Mouse (Mus musculus): ENCODE measurements around the gene Mgll.

The Mgll gene

DNA sequence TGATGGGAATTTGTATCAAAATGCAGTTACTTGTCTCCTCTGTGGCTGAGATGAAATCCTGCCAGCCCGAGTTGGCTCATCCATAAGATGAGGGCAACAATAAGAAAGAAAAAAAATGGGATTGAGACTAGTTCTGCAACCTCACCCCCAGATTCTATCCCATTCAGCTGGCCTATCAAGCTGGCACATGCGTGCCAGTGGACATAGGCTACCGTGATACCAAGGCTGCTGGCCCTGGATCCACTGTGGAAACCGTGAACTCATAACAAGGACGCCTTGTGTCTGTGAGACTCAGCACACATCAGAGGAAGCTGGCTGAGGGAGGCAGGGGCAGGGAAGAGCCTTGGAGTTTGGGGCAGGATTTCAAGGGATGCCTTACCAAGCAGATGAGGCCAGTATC lies 46.8 kb downstream of the Mgll start:
- no peak for DNase-seq (ENCODE audit: low spot score)

DNA sequence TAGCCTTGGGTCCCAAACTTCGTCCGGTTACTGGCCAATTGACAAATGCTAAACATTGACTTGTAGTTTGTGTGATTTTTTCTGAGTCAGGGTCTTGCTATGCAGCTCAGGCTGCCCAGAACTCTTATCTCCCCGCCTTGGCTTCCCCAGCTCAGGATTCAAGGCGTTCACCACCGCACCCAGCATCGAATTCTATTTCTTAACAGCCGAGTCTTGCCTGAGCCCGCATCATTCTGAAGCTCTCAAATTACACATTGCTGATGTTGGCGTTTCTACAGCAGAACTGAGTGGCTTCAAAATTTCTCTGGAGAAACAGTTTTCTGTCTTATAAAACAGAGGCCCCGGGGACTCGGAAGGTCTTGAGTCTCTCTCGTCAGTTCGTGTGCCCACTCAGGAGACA lies 47.8 kb downstream of the Mgll start:
- no peak for DNase-seq (ENCODE audit: low spot score)

DNA sequence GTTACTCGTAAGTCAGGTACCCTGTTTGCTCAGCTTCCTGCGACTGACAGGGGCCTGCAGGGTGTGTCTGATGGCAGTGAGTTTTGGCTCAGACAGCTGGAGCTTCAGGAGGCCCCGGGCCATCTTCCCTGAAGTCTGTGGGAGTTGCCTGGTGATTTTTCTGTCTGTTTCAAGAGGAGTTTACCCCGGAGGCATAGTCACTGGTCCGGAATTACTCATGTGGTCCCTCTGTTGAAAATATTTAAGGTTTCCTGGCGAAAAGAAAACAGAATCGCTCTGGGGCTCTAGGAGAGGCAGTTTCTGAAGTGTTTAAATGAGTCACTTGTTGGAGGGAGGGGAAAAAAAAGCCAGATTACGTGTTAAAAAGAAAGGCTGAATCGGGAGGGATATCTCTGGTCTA lies 49.8 kb downstream of the Mgll start:
- no peak for DNase-seq (ENCODE audit: low spot score)

DNA sequence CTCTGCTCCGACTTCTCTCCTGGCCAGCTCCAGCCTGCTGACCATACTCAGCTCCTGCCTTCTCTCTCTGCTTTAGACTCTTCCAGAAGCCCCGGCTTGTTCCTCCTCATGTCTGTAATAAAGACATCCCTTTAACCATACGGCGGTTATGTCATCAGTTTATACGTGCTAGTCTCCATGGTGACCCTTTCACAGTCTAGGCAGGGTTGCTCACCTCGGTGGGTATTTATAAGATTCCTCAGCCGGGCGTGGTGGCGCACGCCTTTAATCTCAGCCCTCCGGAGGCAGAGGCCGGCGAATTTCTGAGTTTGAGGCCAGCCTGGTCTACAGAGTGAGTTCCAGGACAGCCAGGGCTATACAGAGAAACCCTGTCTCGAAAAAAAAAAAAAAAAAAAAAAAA lies 51.1 kb downstream of the Mgll start:
- no peak for DNase-seq (ENCODE audit: low spot score)

DNA sequence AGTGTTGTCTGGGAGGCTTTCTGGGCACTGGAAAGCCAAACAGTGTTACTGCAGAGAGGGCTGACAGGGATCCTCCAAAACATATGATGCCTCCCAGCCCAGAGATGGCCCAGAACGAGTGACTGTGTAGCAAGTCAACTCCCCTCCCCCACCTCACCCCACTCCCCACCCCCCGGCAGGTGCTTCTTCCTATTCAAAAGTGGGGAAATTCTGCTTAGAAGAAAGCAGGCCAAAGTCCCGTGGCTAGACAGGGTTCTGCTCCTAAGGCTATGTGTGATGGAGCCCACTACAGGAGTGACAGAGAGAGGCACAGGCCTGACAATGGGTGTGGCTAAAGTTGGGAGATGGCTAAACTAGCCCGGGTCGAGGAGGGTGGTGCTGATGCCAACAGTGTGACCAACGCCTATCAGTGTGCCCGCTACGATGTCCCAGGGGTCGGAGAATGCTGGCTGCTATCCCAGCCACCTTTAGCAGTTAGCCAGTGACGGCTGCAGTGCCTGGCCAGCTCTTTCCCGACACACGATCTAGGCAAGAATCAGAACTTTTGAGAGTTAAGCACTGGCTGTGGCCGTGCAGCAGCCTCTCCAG lies 52.2 kb downstream of the Mgll start:
- DNase-seq (ENCODE audit: low spot score): no peak

DNA sequence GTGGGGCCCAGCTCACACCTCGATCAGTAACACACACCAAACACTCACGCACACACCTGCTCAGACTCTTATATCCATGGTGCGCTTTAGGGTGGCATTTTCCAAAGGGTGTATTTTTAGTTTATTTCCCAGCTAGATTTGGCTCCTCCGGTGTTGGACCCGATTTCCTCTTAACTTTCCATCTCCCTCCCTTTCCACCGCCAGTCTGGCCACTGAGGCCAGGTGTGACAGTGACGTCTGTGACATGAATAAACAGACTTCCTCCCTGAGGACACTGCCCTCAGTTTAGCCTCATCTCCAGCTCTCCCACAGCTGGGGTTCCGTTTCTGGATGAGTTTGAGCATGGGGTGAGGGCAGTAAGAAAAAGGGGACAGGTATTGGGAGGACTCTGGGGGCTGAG lies 52.8 kb downstream of the Mgll start:
- no peak for DNase-seq (ENCODE audit: low spot score)

DNA sequence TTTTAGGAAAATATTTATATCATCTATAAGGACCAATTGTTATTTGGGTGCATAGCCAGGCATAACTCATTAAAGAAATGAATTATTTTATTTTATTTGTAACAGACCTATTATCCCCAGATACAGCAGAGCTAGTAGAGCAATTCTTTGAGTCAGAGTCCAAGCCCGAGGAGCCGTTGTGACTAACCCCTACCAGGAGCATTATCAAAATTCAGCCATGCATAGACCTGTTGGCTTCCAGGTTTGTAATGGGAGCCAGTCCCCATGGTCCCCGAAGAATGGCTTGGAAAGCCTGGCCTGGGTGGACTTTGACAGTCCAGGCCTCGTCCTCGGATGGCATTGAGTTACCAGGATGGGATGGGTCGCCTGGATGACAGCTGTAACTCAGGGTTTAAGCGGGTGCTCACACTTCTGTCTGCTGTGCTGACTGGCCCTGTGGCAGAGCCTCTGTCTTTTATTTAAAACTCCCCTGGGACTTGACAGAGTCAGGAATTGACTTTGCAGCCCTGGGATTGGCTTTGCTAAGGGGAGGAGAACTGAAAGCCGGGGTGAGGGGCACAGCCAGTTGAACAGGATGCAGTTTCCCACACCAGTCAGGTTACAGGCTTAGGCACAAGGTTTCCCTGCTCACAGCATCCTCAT lies 54.0 kb downstream of the Mgll start:
- DNase-seq (ENCODE audit: low spot score): no peak

DNA sequence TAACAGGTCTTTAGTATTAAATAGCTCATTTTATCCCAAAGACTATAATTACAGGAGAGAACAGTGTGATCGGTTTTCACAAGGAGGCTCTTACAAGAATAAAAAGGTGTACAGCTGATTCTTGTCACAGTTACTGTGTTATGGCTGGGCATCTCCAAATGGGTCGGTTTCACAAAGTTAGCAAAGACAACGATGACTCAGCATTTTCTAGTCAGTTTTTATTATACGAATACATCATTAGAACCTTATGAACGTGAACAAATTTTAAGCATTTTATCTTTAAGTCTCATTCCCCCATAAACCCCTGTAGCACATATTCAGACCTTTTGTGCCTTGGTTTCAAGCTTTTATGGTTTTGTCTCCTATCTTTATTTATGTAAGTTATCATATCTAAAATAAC lies 55.5 kb downstream of the Mgll start:
- DNase-seq (ENCODE audit: low spot score): no peak

DNA sequence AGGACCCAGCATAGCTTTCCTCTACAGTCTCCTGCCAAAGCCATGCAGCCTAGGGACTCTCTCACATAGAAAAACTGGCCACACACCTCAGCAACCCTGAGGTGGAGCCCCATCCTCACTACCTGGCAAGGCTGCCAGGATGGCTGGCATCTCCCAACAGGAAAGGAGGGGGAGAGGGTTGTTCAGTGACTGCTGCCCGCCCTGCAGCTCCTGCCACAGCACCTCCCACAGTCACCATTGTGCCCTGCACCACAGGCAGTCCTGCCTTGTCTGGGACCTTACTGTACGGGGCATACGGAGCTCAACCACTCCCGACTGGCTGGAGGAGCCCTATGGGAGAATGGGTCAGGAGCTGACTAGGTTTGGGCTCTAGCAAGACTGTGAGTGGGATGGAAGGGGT lies 57.7 kb downstream of the Mgll start:
- DNase-seq (ENCODE audit: low spot score): no peak

DNA sequence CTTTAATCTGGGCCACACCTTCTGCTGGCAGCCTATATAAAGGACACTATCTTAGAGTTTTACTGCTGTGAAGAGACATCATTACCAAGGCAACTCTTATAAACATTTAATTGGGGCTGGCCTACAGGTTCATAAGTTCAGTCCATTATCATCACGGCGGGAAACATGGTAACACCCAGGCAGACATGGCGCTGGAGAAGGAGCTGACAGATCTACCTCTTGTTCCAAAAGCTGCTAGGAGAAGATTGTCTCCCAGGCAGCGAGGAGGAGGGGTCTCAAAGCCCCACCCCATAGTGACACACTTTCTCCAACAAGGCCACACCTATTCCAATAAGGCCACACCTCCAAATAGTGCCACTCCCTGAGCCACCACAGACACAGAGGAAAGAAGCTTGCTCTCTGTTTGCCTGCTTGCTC lies 58.8 kb downstream of the Mgll start:
- DNase-seq (ENCODE audit: low spot score): no peak

DNA sequence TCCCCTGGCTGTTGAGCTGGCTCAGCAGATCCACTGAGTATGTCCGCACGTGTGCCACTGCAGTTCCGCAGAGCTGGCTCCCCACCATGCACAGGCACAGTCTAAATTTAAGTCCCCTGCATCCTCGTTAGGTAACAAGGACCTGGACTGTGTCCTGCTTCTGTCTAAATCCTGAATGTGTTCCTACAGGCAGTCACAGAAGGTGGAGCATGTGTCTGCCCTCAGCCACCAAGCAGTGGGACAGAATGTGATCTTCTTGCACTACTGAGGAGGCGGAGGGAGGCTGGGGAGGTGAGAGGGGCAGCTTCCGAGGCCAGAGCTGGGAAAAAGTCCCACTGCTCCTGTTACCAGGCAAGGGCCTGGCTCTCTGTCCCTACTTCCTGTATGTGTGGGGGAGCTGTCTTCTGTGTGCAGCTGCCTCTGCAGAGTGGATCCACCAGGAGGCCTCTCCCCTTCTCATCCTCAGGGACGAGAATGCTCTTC lies 60.5 kb downstream of the Mgll start:
- DNase-seq (ENCODE audit: low spot score): no peak

DNA sequence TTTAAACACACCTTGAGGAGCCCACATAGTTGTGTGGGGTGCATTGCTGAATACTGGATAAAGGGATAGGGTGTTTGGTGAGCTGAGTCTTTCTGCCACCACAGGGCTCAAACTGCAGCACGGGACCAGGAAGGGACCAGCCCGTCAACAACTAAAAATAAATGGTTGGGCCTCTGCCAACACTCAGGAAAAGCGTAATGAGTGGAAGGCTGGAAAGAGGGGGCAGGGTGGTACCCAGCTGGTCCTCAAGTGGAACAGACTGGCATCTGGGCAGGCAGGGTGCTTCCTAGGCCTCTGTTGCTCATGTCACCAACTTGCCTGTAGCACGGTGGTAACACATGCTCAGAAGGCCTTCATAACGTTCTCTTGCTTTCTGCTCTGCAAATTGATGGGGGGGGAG lies 61.1 kb downstream of the Mgll start:
- DNase-seq (ENCODE audit: low spot score): no peak

DNA sequence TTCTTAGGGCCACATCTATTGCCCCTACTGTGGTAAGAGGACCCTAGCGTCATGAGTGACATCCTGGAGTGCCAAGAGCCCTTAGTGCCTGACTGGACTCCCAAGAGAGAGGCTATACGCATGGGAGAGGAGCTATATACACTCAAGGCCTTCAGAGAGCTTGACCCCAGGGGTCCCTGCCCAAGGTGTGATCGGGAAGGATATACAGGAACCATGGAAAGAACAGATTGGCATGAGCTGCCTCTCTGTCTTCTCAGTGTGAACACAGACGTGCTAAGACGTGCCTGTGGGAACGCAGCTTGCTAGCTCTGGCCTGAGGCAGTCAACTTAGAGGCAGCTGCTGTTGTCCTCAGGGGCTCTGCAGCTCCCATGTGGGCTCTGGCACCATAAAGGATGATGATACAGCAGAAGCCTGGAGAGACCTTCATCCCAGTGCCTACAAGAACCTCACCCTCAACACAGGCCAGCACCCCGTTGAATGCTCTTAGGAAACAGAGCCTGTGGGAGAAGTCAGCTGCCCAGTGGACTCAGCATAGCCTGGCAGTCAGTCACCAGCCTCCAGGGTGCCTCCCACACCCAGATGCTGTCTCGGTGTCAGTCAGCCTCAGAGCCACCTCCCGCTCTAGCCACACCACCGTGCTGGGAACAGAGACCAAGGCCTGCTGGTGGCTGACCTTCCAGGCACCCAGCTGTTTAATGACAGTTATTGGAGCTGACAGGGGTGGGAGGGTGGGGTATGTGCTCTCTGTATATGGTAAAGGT lies 61.8 kb downstream of the Mgll start:
- DNase-seq (ENCODE audit: low spot score): no peak

DNA sequence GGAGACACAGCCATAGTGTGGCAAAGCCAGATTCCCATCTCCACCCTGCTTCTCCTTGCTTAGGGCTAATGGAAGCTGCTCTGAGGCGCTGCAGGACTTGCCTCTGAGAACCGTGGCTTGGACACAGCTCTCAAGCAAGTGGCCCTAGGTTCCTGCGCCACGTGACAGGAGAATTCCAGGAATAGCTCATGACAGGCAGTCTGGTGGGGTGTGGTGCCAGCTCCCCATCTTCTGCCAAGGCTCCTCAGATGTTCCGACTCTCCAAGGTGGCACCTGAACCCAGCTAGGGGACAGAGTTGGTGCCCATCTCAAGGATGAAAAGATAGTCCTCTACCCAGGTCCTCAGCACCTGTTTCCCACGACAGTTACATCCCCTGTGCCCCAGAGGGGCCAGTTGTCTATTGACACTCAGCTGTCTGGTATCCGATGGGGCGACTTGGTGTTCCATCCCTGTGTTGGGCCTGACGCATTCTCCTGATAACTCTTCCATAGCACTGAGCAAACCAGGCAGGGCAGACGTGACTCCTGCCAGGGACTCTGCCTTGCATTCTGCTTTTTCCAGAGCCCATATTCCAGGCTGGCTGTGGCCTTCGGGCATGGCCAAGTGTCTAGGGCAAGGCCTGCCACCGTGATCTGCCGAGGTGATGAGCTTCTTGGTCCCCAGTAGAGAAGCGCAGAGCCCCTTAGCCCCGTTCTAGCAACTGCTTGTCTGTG lies 62.7 kb downstream of the Mgll start:
- no peak for DNase-seq (ENCODE audit: low spot score)

DNA sequence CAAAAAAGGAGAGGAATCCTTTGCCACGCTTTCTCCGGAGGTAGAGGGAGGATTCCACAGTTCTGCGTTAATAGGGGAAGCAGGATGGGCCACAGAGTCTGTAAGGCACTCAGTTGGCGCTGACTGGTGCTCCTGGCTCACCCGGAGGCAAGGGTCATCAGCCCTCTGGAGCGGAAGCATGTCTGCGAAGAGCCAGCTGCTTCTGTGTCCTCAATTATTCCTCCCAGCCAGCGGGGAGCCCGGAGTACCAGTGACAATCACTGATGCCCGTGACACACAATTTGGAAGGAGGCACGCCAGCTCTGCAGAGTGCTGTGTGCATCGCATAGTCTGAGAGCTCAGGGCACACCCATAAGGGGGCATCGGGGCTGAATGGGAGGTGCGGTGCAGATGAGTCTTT lies 63.3 kb downstream of the Mgll start:
- no peak for DNase-seq (ENCODE audit: low spot score)

DNA sequence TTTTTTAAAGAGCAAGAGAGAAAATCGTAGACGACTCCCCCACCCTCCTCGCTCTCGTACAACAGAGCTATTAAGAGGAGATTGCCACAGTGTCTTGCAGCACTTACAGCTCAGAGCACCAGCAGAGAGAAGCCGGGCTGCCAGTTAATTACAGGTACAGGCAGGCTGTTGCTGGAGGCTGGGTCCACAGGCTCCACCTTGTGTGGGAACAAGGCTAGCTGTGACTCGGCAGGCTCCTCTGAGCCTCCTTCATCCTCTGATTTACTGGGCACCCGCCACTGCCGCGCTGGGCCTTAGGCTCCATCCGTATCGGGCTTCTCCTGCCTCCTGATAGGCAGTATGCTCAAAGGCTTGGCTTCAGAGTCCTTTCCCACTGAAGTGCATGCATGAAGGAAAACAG lies 64.0 kb downstream of the Mgll start:
- DNase-seq (ENCODE audit: low spot score): no peak

DNA sequence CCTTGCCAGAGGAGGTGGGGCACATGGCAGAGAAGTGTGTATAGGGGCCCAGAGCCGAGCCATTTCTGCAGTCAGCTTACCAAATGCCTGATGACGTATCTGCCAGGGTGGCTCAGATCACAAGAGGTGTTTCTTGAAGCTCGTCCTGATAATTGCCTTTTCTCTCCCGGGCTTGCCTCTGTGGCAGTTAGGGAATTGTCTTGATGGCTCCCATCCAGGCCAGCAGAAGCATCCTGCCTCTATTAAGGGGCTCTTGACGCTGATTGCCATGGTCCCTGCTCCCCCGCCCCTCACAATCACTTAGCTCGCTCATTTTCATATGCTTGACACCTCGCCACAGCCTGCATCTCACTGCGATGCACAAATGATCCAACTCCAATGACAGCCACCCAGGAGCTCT lies 67.1 kb downstream of the Mgll start:
- DNase-seq (ENCODE audit: low spot score): no peak

DNA sequence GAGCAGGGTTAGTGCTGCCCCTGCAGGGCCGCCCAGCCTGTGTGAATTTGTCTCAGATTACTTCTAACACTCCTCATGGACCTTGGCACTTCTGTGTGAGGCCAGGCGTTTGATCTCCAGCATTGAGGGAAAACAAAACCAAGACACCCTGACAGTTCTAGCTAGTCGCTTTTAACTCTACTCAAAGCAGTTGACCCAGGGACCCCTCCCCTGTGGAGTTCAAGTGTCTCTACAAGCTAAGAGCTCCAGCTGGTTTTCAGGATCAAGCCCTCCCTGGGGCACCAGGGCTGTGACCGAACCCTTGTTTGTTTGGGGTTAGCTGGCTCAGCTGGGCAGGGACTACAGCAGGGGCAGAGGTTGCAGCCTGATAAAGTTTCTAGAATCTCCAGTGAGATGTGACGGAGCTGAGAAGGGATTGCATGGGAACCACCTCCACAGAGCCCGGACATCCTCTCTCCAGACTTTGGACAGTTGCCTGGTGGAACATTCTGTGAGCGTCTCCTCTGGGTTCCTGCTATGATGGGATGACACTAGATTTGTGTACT lies 68.0 kb downstream of the Mgll start:
- no peak for DNase-seq (ENCODE audit: low spot score)

DNA sequence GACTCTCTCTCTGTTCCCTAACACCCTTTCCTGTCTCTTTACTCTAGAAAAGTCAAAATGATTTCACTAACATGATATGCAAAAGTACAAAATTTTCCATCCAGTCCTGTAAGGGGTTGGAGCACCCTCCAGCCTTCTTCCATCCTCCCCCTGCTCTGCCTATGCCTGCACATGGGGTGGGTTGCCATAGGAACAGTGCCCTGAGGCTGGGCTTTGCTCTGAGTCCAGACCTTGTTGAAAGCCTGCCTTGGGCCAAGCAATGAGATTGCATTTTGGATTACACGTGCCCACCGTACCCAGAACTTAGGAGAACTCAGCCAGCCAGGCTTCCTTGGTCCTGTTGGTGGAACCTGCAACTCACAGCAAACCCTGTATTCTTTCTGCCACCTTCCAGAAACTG lies 69.0 kb downstream of the Mgll start:
- DNase-seq (ENCODE audit: low spot score): no peak

DNA sequence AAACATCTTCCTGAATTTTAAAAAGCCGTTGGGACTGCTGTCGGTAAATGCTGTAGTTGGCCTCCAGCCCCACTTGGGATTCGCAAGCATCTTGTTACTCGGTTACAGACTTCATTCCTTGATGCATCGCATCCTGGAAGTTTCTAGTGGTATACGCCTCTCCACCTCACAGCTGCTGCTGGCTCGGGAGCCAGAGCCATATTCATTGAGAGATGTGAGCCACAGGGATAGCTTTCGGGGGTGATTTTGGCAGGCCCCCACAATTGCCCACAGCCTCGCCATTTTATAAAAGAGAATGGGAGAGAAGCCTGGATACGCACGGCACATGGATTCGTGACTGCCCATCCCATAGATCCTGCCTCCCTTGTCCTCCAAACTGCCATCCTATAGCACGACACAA lies 69.7 kb downstream of the Mgll start:
- no peak for DNase-seq (ENCODE audit: low spot score)

DNA sequence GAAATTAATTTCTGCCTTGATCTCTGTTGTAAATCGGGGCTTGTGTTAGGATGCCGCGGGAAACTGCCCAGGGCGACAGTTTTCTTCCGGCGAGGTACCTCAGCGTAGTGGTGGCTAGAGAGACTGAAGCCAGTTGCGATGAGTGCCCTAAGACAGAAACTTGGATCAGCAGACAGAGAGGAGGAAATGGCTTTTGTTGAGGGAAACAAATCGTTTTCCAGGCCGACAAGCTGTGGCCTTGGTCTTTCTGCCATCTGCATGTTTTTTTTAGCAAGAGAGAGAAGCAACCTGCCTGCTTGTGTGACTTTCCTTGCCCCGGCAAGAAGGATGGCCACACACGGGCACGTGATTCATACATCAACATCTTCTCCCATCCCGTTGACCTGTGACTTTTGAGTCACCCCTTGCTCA lies 70.4 kb downstream of the Mgll start:
- no peak for DNase-seq (ENCODE audit: low spot score)

DNA sequence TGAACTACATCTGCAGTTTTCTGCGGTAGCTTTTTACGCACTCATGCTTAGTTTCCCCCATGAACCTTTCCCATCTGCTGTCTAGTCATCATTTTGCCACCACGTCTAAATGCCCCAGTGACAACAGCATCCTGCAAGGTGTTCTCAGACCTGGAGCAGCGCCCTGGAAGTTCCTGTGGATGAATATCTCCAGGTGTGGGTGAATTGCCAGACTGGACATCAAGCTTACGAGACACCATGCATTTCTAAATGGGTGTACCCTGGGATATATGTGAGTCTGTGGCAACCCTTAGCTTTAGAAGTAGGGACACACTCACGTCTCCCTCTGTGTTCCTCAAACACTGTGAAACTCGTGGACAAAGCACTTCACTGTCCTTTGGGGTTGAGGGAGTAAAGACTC lies 76.0 kb downstream of the Mgll start:
- no peak for DNase-seq (ENCODE audit: low spot score)

DNA sequence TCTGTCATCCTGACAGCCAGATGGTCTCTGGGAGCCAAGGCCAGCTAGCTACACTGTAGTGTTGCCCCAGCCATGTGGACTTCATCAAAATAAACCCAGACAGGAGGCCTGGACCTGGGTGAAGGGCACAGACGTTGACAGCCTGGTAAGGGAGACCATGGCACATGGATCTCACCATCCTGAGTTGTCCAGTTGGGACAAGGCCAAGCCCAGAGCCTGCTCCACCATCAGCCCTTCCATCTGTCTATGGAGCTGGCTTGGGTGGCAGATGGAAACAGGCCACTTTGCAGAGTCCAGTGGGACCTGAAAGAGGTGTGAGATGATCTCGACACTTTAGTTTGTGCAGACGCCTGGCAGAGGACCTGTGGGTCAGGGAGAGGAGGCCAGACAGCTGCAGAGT lies 76.5 kb downstream of the Mgll start:
- no peak for DNase-seq (ENCODE audit: low spot score)
